Mouse (Mus musculus) kidney, adult 8-10 months (tissue): Measurements from ENCODE around the gene Lrrk2.

Experiments
- DNase-seq, 2 experiments: peaks; one replicate each; pipeline ENCODE4 v3.0.0; 2022

Lrrk2 gene

DNA sequence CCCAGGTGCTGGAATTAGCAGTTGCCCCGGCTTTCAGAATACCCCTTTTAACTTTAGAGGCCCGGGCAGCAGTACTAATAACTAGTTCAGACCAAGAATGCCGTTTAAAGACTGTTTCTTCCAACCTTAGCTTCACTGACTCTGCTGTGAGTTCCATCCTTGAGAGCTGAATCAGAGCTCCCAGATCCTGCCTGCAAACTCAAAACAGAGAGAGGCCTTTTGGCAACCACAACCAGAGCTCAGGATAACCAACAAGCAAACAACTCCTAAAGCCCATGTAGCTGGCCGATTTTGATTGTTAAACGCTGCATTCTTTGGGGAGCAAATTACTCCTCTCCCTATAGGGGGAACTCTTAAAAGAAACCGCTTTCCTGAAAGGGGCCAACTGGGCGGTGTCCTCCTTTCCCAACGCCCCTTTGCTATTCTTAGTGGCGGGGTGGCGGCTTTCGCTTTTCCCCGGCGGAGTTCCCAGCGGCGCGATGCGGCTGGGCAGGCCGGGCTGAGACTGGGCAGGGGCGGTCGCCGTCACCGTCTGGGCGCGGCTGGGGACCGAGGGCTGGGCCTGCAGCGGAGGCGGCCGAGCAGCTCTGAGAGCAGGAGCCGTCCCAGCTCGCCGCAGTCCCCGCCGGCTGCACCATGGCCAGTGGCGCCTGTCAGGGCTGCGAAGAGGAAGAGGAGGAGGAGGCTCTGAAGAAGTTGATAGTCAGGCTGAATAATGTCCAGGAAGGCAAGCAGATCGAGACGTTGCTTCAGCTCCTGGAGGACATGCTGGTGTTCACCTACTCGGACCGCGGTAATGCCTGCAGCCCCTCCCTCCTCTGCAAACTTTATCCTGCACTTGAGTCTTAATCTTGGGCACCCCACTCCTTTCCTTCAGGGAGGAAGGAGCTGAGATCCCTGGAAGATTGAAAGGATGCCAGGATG, at the start of gene Lrrk2:
Gene Lrrk2 (plus strand): TSS at position 531 of the 924 bp plus-strand sequence.
- peak; percentile 82 to 85 for DNase-seq

DNA sequence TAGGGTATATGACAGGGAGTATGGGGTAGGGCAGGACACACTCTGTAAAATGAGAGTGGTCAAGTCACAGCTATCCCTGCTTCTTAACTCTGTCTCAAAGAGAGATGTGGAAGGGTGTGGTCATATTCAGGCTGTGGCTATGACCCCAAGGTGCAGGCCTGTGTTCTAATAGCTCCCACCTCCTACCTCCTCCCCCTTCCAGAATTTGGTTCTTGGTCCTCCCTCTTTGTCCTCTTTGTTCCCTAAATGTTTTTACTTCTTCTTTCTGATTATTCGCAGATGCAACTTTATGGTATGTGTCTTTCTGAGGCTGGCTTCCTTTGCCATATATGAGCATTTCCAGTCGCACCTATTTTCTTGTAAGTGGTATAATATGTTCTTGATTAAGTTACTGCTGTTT, 48.5 kb upstream of the Lrrk2 start:
- no peak for DNase-seq

GRCm38 (mm10) chr15:91629137-91629536, 43.8 kb upstream of the Lrrk2 start:
- no peak for DNase-seq

GRCm38 (mm10) chr15:91632473-91632872, 40.5 kb upstream of the Lrrk2 start:
- DNase-seq: no peak

GRCm38 (mm10) chr15:91633051-91633450, 39.9 kb upstream of the Lrrk2 start:
- no peak for DNase-seq

- no peak for DNase-seq
These were observed 39.2 kb upstream of the Lrrk2 start for GRCm38 (mm10) chr15:91633806-91634205.

- DNase-seq: no peak
These were observed 38.7 kb upstream of the Lrrk2 start for GRCm38 (mm10) chr15:91634236-91634635.

DNA sequence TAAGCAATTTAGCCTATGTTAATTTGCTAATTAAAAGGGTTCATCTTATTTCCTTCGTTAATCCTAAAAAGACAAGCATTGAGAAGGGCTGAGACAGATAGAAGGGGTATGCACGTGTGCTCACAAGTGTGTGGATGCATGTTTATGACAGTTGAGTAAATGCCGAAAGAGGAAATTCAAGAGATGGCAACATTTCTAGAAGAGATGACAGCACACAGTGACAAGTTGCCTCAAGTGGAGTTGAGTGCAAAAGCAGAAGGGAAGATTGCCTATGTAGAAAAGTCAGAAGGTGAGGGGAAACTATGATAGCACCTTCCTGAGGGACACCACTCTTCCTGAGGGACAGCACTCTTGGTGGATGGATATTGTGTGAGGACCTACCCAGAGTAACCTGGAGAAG, 31.3 kb upstream of the Lrrk2 start:
- DNase-seq: no peak

GRCm38 (mm10) chr15:91642682-91643306, 30.2 kb upstream of the Lrrk2 start:
- DNase-seq: no peak

DNA sequence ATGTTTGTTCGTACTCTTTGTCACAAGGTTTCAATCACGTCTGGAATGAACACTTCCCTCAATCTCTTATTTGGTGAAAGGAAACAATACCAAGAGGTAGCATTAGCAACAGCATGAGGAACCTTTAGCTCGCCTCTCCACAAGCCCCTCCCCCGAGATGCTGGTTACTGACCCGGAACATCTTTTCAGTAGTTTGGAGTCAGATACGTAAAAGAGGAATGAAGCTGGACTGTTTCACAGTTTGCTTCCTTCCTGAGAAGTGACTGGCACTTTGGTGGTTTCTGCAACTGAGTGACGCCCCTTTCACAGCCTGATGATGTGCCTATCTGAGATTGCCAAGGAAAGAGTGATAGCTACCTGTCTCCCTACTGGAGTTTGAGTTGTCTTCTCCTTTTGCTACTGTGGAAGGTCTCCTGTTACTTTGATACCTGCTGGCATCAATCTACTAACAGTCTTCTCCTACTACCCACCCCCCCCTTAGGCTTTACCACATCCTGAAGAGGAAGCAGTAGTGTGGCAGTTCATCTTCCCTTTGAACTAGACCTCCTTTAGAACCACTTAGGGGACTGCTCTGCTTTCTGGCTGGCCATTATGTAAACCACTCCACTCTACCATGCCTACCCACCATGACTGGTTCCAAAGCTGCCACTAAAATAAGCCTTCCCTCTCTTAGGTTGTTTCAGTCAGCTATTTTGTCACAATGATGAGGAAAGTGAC, 29.2 kb upstream of the Lrrk2 start:
- DNase-seq: no peak

DNA sequence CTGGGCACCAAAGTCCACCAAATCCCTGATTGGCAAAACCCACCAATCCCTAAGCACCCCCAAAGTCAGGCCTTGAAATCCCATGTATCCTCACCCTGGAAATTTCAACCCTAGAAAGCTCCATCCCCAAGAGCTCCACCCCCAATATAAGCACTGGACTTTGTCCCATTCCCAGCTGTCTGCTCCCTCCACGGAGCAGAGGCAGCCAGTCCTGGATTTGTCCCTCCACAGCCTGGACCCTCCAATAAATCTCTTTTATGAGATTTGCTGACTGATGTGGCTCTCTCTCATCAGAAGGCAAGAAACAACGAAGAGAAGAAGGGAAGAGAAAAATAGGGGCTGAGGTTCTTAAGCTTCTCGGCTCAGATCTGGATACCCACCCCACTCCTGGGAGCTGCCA, 22.7 kb upstream of the Lrrk2 start:
- no peak for DNase-seq

DNA sequence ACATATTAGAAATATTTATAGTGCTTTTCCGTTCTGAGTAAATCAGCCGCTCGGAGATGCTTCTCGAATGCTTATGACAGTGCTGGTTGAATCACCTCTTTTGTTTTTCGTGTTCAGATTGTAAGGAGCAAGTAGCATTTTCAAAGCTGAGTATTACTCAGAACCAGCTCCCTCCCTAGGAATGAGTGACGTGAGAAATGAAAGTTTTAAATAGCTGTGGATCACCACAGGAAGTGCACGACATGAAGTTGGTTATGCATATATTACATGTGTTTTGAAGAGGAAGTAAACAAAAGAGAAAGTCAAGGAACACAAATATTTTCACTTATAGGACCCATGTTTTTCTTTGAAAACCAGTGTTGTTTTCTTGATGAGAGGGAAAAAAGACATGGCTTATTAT, 21.5 kb upstream of the Lrrk2 start:
- no peak for DNase-seq

GRCm38 (mm10) chr15:91658227-91658626, 14.7 kb upstream of the Lrrk2 start:
- no peak for DNase-seq

DNA sequence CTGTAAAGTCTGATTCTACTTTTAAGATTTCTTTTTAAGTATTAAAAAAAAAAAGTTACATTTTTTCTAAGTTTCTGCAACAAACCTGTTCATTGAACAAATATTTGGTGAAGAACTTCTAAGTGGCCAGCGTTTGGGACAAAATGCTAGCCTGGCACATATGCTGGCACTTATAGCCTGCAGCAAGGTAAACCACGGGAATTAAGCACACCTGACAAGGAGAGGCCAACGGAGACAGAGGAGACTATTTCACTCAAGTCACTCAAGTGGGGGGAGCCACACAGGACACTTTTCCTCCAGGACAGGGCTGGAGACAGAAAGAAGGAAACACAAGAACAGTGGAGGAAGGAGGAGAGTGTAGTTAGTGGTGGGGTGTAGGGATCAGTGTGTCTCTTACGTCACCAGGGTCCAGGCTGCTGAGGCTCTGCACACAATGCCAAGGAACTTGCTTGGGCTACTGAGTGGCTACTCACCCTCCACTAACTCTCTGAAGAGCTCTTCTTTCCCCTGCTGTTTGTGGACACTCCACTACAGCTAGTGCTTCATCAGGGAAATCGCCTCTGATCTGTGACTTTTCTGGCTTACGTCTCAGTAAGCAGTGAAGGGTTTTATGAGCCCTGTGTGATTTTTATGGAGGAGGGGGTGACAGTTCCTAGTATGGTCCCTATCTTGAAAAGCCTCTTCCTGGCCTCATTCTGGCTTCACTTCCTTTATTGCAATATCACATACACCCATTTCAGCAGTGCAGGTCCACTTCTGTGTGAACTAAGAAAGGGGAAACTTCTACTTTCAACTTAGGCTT, 12.5 kb upstream of the Lrrk2 start:
- DNase-seq: no peak

DNA sequence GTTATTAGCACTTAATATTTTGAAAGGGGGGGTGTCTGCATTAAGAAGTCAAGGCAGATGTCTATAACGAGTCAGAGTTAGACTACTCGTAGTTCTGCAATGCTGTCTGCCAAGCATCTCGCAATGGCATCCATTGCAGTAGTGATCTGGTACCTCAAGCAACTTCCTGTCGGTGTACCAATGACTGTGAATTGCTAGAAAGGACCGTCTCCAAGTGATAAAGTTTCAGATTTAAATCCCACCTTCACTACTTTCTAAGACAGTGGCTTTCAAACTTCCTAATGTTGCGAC, 12.0 kb upstream of the Lrrk2 start:
- DNase-seq: no peak

DNA sequence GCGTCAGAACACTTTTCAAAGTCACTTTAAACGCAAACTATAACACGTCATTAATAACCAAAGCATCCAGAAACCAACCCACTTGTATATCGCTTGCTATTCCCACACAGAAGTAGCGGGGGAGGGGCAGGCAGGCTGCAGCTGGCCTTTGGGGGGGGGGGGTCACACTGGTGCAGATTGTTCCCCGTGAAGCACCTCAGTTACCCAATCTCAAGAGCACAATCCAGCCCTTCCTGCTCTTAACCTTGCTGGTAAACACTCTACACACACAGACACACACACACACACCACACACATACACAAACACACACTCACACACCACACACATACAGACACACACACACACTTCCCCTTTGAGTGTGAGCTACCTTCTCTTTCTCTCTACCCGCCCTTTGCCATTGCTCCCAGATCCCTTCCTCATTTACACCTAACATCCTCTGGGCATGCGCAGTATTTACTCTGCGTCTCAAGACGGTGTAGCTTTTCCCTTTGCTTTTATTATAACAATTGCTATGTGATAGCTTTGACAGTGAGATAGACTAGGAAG, 8.3 kb upstream of the Lrrk2 start:
- DNase-seq: no peak

DNA sequence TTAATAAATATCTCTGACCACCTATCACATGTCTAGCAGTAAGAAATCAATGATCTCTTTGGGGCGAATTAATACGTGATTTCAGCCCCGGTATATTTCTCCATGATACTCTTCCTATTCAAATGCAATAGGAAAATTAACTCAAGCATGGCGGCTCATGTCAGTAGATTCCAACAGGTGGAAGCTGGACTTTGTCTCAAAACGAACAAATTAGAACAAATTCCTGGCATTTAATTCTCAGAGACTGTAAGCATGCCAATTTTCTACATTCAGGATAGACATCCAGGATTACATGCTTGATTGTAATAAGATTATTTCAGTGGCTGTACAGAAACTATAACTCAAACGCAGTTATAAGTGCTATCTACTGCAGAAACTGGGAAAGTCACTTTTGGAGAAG, 7.4 kb upstream of the Lrrk2 start:
- peak in 1 of 2 experiments; percentile 36 for DNase-seq

DNA sequence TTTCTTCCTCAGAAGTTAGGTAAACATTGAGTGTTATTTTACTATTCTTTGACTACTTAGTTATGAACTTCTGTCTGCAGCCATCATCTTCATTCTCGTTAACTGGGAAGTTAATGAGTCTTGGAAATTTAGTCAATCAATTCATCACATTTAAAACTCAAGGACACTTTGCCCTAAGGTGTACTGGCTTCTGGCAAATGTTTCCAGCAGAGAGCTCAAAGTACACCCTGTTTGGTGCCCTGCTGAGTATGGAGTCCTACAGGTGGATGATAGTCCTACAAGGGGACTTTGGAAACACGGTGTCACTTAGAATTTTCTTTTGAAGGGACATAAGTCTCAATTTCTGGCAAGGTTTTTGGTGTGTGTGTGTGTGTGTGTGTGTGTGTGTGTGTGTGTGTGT, 1.8 kb upstream of the Lrrk2 start:
- peak; percentile 56 to 83 for DNase-seq

- DNase-seq: peak; percentile 31 to 39
These were observed 988 bp upstream of the Lrrk2 start for GRCm38 (mm10) chr15:91671987-91672386.

DNA sequence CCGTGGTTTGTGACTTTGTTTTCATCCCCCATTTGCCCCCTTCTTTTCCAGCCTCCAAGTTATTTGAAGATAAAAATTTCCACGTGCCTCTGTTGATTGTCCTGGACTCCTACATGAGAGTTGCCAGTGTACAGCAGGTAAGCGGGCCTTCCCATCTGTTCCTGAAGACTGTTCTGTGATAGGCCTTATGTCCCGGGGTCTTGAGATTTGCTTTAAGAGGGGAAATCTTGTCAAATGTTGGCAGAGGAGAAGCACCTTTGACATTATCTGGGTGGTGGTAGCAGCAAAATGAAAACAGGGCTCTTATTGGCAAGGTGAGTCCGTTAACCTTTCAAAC, 562 bp downstream of the Lrrk2 start:
- peak in 1 of 2 experiments; percentile 15 for DNase-seq

- DNase-seq: no peak
These were observed 7.1 kb downstream of the Lrrk2 start for GRCm38 (mm10) chr15:91680116-91680515.

- no peak for DNase-seq
These were observed 13.0 kb downstream of the Lrrk2 start for GRCm38 (mm10) chr15:91685880-91686563.
